Mouse (Mus musculus) kidney, postnatal 14 days (tissue): ENCODE data around the gene Olig3.

Experiments used
- DNase-seq: peaks from one replicate; pipeline ENCODE4 v3.0.0; 2022; ENCODE audit warnings: mixed read lengths

Olig3 gene

GRCm38 (mm10) chr10:19356071-19356583 lies at the start of gene Olig3:
Gene Olig3 (plus strand): TSS chr10:19356533.
- no peak for DNase-seq

GRCm38 (mm10) chr10:19309681-19310395 lies 46.5 kb upstream of the Olig3 start:
- DNase-seq, result no peak

- DNase-seq, result no peak
These were observed 45.9 kb upstream of the Olig3 start for GRCm38 (mm10) chr10:19310471-19310870.

GRCm38 (mm10) chr10:19317962-19318812 lies 38.1 kb upstream of the Olig3 start:
- DNase-seq, result no peak

- DNase-seq, result no peak
These were observed 34.6 kb upstream of the Olig3 start for GRCm38 (mm10) chr10:19321781-19322180.

- DNase-seq, result no peak
These were observed 27.0 kb upstream of the Olig3 start for GRCm38 (mm10) chr10:19329191-19329777.

GRCm38 (mm10) chr10:19333425-19333824 lies 22.9 kb upstream of the Olig3 start:
- no peak for DNase-seq

- no peak for DNase-seq
These were observed 17.4 kb upstream of the Olig3 start for GRCm38 (mm10) chr10:19338695-19339630.

GRCm38 (mm10) chr10:19344039-19344438 lies 12.3 kb upstream of the Olig3 start:
- no peak for DNase-seq

- no peak for DNase-seq
These were observed 7.0 kb upstream of the Olig3 start for GRCm38 (mm10) chr10:19349326-19349725.

- no peak for DNase-seq
These were observed 4.1 kb upstream of the Olig3 start for GRCm38 (mm10) chr10:19352006-19352877.

- DNase-seq, result no peak
These were observed 3.4 kb upstream of the Olig3 start for GRCm38 (mm10) chr10:19352878-19353301.

- DNase-seq, result no peak
These were observed 2.7 kb upstream of the Olig3 start for GRCm38 (mm10) chr10:19353631-19354030.

GRCm38 (mm10) chr10:19354146-19354545 lies 2.2 kb upstream of the Olig3 start:
- DNase-seq, result no peak

GRCm38 (mm10) chr10:19355076-19355475 lies 1.3 kb upstream of the Olig3 start:
- no peak for DNase-seq

GRCm38 (mm10) chr10:19356720-19357641 lies 648 bp downstream of the Olig3 start:
- DNase-seq, result no peak

GRCm38 (mm10) chr10:19357848-19358247 lies 1.5 kb downstream of the Olig3 start:
- DNase-seq, result no peak

GRCm38 (mm10) chr10:19360446-19361300 lies 4.3 kb downstream of the Olig3 start:
- DNase-seq, result no peak
